ENCODE assay signal across 16 mouse cellular contexts in the genomic region with DNA sequence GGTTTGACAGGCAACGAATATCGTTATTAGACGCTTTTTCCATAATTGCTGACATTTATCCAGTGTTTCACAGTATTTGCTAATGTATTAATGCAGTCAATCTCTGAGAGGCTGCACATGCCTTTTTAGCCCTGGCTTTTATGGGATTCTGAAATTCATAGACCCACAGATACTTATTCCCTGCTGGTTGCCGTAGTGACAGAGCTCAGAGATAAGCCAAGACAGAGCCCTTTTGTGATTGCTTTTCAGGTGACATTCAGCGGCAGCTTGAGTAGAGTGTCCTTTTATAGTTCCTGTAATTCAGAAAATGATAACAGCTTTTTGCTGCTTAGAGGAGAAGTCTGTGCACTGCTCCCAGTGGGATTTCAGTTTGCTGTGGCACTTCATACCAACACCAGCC.
DNase-seq lines count a peak whose midpoint lies in the region; ATAC-seq and TF ChIP-seq lines count a peak whose summit lies in the region.
"Had no signal": no experiment of that assay in that cellular context is flagged by ENCODE, and none has a peak within 500 bp of the region (broad histone marks: within the 10 kb centered on the region; RNA-seq: fewer than 3 reads in every experiment).

No protein-coding gene starts in this region.

- H3K4me1 ChIP-seq in hindbrain, embryonic 15.5 days (replicated peaks): no peaks in the 10 kb centered on the region
- H3K4me1 ChIP-seq in hindbrain, embryonic 11.5 days (replicated peaks; ENCODE audit: control insufficient read depth, insufficient read depth, low read length): no peaks in the 10 kb centered on the region
- no peaks in the 10 kb centered on the region for H3K4me1 ChIP-seq in forebrain, postnatal 0 days (ENCODE audit: insufficient read depth)
- H3K4me1 ChIP-seq in midbrain, embryonic 15.5 days: peaks cover 6% of the 10 kb centered on the region
- H3K4me1 ChIP-seq: liver, embryonic 15.5 days; megakaryocyte, embryonic 14.5 days had no signal

- H3K9me3 ChIP-seq in hindbrain, embryonic 15.5 days: no peaks in the 10 kb centered on the region
- H3K9me3 ChIP-seq in hindbrain, embryonic 11.5 days (ENCODE audit: control insufficient read depth, low read length): no peaks in the 10 kb centered on the region
- H3K9me3 ChIP-seq in forebrain, postnatal 0 days (ENCODE audit: low read length): no peaks in the 10 kb centered on the region
- no peaks in the 10 kb centered on the region for H3K9me3 ChIP-seq in midbrain, embryonic 15.5 days
- H3K9me3 ChIP-seq: liver, embryonic 15.5 days; megakaryocyte, embryonic 14.5 days had no signal

- TF ChIP-seq CTCF in brain, embryonic 14.5 days (IDR thresholded peaks at IDR 0.05; ENCODE audit: borderline replicate concordance, extremely low read depth, insufficient read depth, insufficient read length): no peak
- no peak for TF ChIP-seq CTCF in forebrain, postnatal 0 days (IDR thresholded peaks at IDR 0.05; ENCODE audit: low read depth)

- no peak overlapping the region for H3K4me2 ChIP-seq in hindbrain, embryonic 15.5 days
- H3K4me2 ChIP-seq in hindbrain, embryonic 11.5 days (replicated peaks; ENCODE audit: low read depth, low read length): no peak overlapping the region
- no peak overlapping the region for H3K4me2 ChIP-seq in forebrain, postnatal 0 days (ENCODE audit: low read depth)
- H3K4me2 ChIP-seq in midbrain, embryonic 15.5 days: no peak overlapping the region
- H3K4me2 ChIP-seq: heart, embryonic 11.5 days; liver, embryonic 15.5 days had no signal

- H3K4me3 ChIP-seq in hindbrain, embryonic 15.5 days: no peak overlapping the region
- H3K4me3 ChIP-seq in hindbrain, embryonic 11.5 days (ENCODE audit: low read depth, low read length): no peak overlapping the region
- no peak overlapping the region for H3K4me3 ChIP-seq in forebrain, postnatal 0 days (ENCODE audit: low read depth, low read length)
- no peak overlapping the region for H3K4me3 ChIP-seq in midbrain, embryonic 15.5 days
- H3K4me3 ChIP-seq: erythroblast, embryonic 14.5 days; liver, embryonic 15.5 days; megakaryocyte, embryonic 14.5 days had no signal

- no peak for TF ChIP-seq POLR2A in brain, embryonic 14.5 days (IDR thresholded peaks at IDR 0.05; ENCODE audit: borderline replicate concordance, extremely low read depth, insufficient read depth, insufficient read length, poor library complexity, severe bottlenecking)

- H3K36me3 ChIP-seq in hindbrain, embryonic 15.5 days: no peaks in the 10 kb centered on the region
- no peaks in the 10 kb centered on the region for H3K36me3 ChIP-seq in hindbrain, embryonic 11.5 days (ENCODE audit: control insufficient read depth, insufficient read depth, low read length)
- H3K36me3 ChIP-seq in forebrain, postnatal 0 days (ENCODE audit: insufficient read depth): no peaks in the 10 kb centered on the region
- no peaks in the 10 kb centered on the region for H3K36me3 ChIP-seq in midbrain, embryonic 15.5 days (replicated peaks)
- H3K36me3 ChIP-seq: liver, embryonic 15.5 days had no signal

- peak; percentile 34; the same call in 1 of the 2 replicates for ATAC-seq in hindbrain, embryonic 15.5 days (ENCODE audit: low FRiP score, low read depth)
- ATAC-seq in hindbrain, embryonic 11.5 days (ENCODE audit: low FRiP score): no peak
- ATAC-seq in forebrain, postnatal 0 days: peak; percentile 85
- ATAC-seq in midbrain, embryonic 15.5 days (replicated peaks): peak; percentile 89
- no peak for ATAC-seq in monocyte, adult 5-6 weeks (replicated peaks; ENCODE audit: insufficient number of reproducible peaks, low FRiP score, low TSS enrichment, poor library complexity, severe bottlenecking)

- 0 out of 2 replicates have a peak overlapping the region, but pooled peaks have one; percentile 15 for H3K27ac ChIP-seq in hindbrain, embryonic 15.5 days (replicated peaks)
- H3K27ac ChIP-seq in hindbrain, embryonic 11.5 days (ENCODE audit: low read depth, low read length): no peak overlapping the region
- H3K27ac ChIP-seq in forebrain, postnatal 0 days (ENCODE audit: low read depth, low read length): no peak overlapping the region
- no peak overlapping the region for H3K27ac ChIP-seq in midbrain, embryonic 15.5 days
- H3K27ac ChIP-seq: liver, embryonic 15.5 days had no signal

- no peak overlapping the region for H3K9ac ChIP-seq in hindbrain, embryonic 15.5 days
- no peak overlapping the region for H3K9ac ChIP-seq in hindbrain, embryonic 11.5 days (ENCODE audit: low read depth, low read length)
- no peak overlapping the region for H3K9ac ChIP-seq in forebrain, postnatal 0 days
- no peak overlapping the region for H3K9ac ChIP-seq in midbrain, embryonic 15.5 days
- H3K9ac ChIP-seq: liver, embryonic 15.5 days had no signal

- no peak for DNase-seq in hindbrain, embryonic 11.5 days (ENCODE audit: low spot score)
- DNase-seq in brain, embryonic 14.5 days (ENCODE audit: low read depth): peak; percentile 84
- DNase-seq in forebrain, postnatal 0 days: peak; percentile 11
- DNase-seq in kidney, postnatal 10 days: no peak
- DNase-seq: cerebellum, adult 11-12 months; cerebellum, postnatal 36 days; kidney, adult 18-20 months; kidney, postnatal 14 days; lung, postnatal 14 days had no signal

- no peaks in the 10 kb centered on the region for H3K27me3 ChIP-seq in hindbrain, embryonic 15.5 days
- no peaks in the 10 kb centered on the region for H3K27me3 ChIP-seq in hindbrain, embryonic 11.5 days (ENCODE audit: control insufficient read depth, insufficient read depth, low read length)
- no peaks in the 10 kb centered on the region for H3K27me3 ChIP-seq in forebrain, postnatal 0 days (ENCODE audit: insufficient read depth, low read length)
- H3K27me3 ChIP-seq in midbrain, embryonic 15.5 days (replicated peaks): no peaks in the 10 kb centered on the region
- H3K27me3 ChIP-seq: liver, embryonic 15.5 days; megakaryocyte, embryonic 14.5 days had no signal

- WGBS in hindbrain, embryonic 15.5 days: 57% methylated on average over 5 of the region's 5 CpGs
- WGBS in hindbrain, embryonic 11.5 days: 80% methylated on average over 5 of the region's 5 CpGs
- 31% methylated on average over 5 of the region's 5 CpGs for WGBS in forebrain, postnatal 0 days
- 19% methylated on average over 5 of the region's 5 CpGs for WGBS in midbrain, embryonic 15.5 days

Comparison
In these comparisons a context has a peak if more than half of its experiments do, and no peak if none do; other contexts are left out.
1. ATAC-seq: peak in hindbrain, embryonic 15.5 days (single experiment), forebrain, postnatal 0 days (single experiment) and midbrain, embryonic 15.5 days (single experiment); none in hindbrain, embryonic 11.5 days (single experiment) and monocyte, adult 5-6 weeks (single experiment).
2. DNase-seq: peak in brain, embryonic 14.5 days (single experiment) and forebrain, postnatal 0 days (single experiment); none in hindbrain, embryonic 11.5 days (single experiment) and kidney, postnatal 10 days (single experiment).